Mouse (Mus musculus): ENCODE measurements at regions not wholly inside any gene's neighbourhood (a gene's known extent, or its start where the extent isn't known, plus 50 kb on each side); places are given as distances from the start of the nearest gene placed in this dataset.
A peak's percentile ranks its signal among the peaks of the same experiment; 100 is the strongest.

- Histone ChIP-seq H3K9me3 (ENCODE audit: control insufficient read depth, low read length) (no peaks in the 10 kb centered on the region), H3K4me2 (replicated peaks; ENCODE audit: low read depth, low read length, severe bottlenecking) (no peak overlapping the region), H3K27ac (replicated peaks; ENCODE audit: low read depth, low read length) (no peak overlapping the region), H3K9ac (ENCODE audit: low read depth, low read length, severe bottlenecking) (no peak overlapping the region), H3K4me1 (ENCODE audit: control insufficient read depth, insufficient read depth, low read length) (no peaks in the 10 kb centered on the region), H3K27me3 (ENCODE audit: control insufficient read depth, insufficient read depth, low read length) (no peaks in the 10 kb centered on the region), H3K36me3 (ENCODE audit: control insufficient read depth, insufficient read depth, low read length) (no peaks in the 10 kb centered on the region), H3K4me3 (replicated peaks; ENCODE audit: low read length) (no peak overlapping the region)
- TF ChIP-seq POLR2A (IDR thresholded peaks at IDR 0.05; ENCODE audit: borderline replicate concordance, extremely low read depth, insufficient read depth, insufficient read length), result no peak
- DNase-seq (ENCODE audit: low spot score), result peak; percentile 29
- no peak for ATAC-seq (ENCODE audit: low FRiP score, low read depth)
- WGBS, result 59% methylated on average over 7 of the region's 7 CpGs
Observed at GRCm38 (mm10) chr1:48276206-48276605, 1383.6 kb upstream of the Slc39a10 start.

DNA sequence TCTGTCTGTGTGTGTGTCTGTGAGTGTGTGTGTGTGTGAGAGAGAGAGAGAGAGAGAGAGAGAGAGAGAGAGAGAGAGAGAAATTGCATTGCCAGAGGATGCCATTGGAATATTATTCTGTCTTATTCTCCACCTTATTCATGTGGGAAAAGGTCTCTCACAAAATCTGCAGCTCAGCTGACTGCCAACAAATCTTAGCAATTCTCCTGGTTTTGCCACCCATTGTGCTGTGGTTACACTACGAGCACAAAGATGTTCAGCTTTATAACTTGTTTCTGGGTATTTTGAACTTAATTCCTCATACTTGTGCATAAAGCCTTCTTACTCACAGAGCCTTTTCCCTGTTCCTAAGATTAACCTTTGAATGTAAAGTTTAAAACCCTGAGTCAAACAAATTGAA is 1383.0 kb upstream of the Slc39a10 start:
- Histone ChIP-seq H3K9me3 (ENCODE audit: control insufficient read depth, low read length) (no peaks in the 10 kb centered on the region), H3K36me3 (ENCODE audit: control insufficient read depth, insufficient read depth, low read length) (no peaks in the 10 kb centered on the region), H3K27ac (replicated peaks; ENCODE audit: low read depth, low read length) (no peak overlapping the region), H3K27me3 (ENCODE audit: control insufficient read depth, insufficient read depth, low read length) (no peaks in the 10 kb centered on the region), H3K9ac (ENCODE audit: low read depth, low read length, severe bottlenecking) (no peak overlapping the region), H3K4me3 (replicated peaks; ENCODE audit: low read length) (no peak overlapping the region), H3K4me2 (replicated peaks; ENCODE audit: low read depth, low read length, severe bottlenecking) (no peak overlapping the region), H3K4me1 (ENCODE audit: control insufficient read depth, insufficient read depth, low read length) (no peaks in the 10 kb centered on the region)
- WGBS, result 64% methylated on average over 1 of the region's 1 CpGs
- ATAC-seq (ENCODE audit: low FRiP score, low read depth), result no peak
- DNase-seq (ENCODE audit: low spot score), result no peak
- no peak for TF ChIP-seq POLR2A (IDR thresholded peaks at IDR 0.05; ENCODE audit: borderline replicate concordance, extremely low read depth, insufficient read depth, insufficient read length)

All from limb, embryonic 14.5 days (tissue).